ENCODE assay signal across 27 mouse cellular contexts in the genomic region with DNA sequence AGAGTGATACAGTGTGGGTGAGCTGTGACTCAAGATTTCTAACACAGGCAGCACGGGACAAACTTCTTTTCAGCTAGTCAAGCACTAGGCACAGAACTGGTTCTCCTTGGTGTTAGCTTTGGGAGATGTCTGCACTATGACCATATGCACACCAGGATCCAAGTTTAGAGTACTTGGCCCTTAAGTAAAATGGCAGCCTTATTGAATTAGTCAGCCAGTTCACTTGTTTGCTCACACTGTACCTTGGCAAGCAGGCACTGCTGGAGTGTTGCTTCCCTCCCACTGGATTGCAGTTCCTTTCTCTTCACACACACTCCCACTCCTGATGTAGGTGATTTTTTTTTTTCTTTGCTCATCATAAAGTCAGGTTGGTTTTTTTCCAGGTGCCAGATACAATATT. TPM values are rescaled to one million over a fixed set of nuclear protein-coding genes. Genes with fewer than 3 reads are reported as not detected.
DNase-seq lines count a peak whose midpoint lies in the region; ATAC-seq and TF ChIP-seq lines count a peak whose summit lies in the region.
"Had no signal": no experiment of that assay in that cellular context is flagged by ENCODE, and none has a peak within 500 bp of the region (broad histone marks: within the 10 kb centered on the region; RNA-seq: fewer than 3 reads in every experiment).

No protein-coding gene starts in this region.

- no peak for TF ChIP-seq POLR2A in lung, adult 2 months (IDR thresholded peaks at IDR 0.05; ENCODE audit: borderline replicate concordance, extremely low read depth, low read depth, low read length)

- no peak for TF ChIP-seq CTCF in lung, adult 2 months (IDR thresholded peaks at IDR 0.05; ENCODE audit: insufficient read depth, low read length)

- H3K4me1 ChIP-seq in lung, adult 2 months (ENCODE audit: control insufficient read depth, insufficient read depth, low read length) = peaks cover 13% of the 10 kb centered on the region
- no peaks in the 10 kb centered on the region for H3K4me1 ChIP-seq in hindbrain, embryonic 10.5 days (replicated peaks)
- H3K4me1 ChIP-seq: forebrain, embryonic 13.5 days; limb, embryonic 12.5 days; liver, embryonic 13.5 days; lung, embryonic 15.5 days; midbrain, embryonic 12.5 days; neural tube, embryonic 12.5 days had no signal

- H3K36me3 ChIP-seq in hindbrain, embryonic 10.5 days = peaks cover 38% of the 10 kb centered on the region

- H3K4me3 ChIP-seq in lung, adult 2 months (replicated peaks; ENCODE audit: extremely low read depth, low read depth, low read length) = no peak overlapping the region
- no peak overlapping the region for H3K4me3 ChIP-seq in hindbrain, embryonic 10.5 days
- H3K4me3 ChIP-seq: forebrain, embryonic 13.5 days; left cerebral cortex, adult 2 months; limb, embryonic 12.5 days; liver, embryonic 13.5 days; lung, embryonic 15.5 days; midbrain, embryonic 12.5 days; myocyte; neural tube, embryonic 12.5 days had no signal

- no peaks in the 10 kb centered on the region for H3K27me3 ChIP-seq in hindbrain, embryonic 10.5 days (ENCODE audit: insufficient read depth, poor library complexity, severe bottlenecking)
- H3K27me3 ChIP-seq: forebrain, embryonic 13.5 days; limb, embryonic 12.5 days; liver, embryonic 13.5 days; lung, embryonic 15.5 days; midbrain, embryonic 12.5 days; neural tube, embryonic 12.5 days had no signal

- ATAC-seq in megakaryocyte-erythroid progenitor cell, adult 5-6 weeks (replicated peaks; ENCODE audit: low FRiP score, low TSS enrichment, poor library complexity, severe bottlenecking) = no peak
- ATAC-seq: forebrain, embryonic 13.5 days; intestine, postnatal 0 days had no signal

- H3K9me3 ChIP-seq in hindbrain, embryonic 10.5 days = no peaks in the 10 kb centered on the region
- H3K9me3 ChIP-seq: forebrain, embryonic 13.5 days; G1E; limb, embryonic 12.5 days; liver, embryonic 13.5 days; lung, embryonic 15.5 days; midbrain, embryonic 12.5 days; neural tube, embryonic 12.5 days had no signal

- WGBS in lung, adult 2 months = 63% methylated on average over 1 of the region's 1 CpGs
- WGBS in hindbrain, embryonic 10.5 days = 94% methylated on average over 1 of the region's 1 CpGs

- peak; percentile 62 for DNase-seq in gastrocnemius, adult 18-20 months (ENCODE audit: low spot score)
- no peak for DNase-seq in gastrocnemius, postnatal 25 days
- DNase-seq in lung, adult 18-20 months = peak; percentile 68 to 77
- no peak for DNase-seq in lung, adult 2 months
- DNase-seq in lung, postnatal 10 days = peak; percentile 12
- peak; percentile 53 for DNase-seq in telencephalon, adult 2 months (ENCODE audit: low read depth, low spot score)
- DNase-seq in hindbrain, embryonic 10.5 days (ENCODE audit: low spot score) = no peak
- DNase-seq: adrenal gland, adult 8-10 months; cerebellum, adult 11-12 months; cerebellum, adult 9-11 months; heart, adult 18-20 months; heart, postnatal 4 days; kidney, postnatal 14 days; layer of hippocampus, adult 9-11 months; liver, embryonic 13.5 days had no signal

- H3K27ac ChIP-seq in hindbrain, embryonic 10.5 days = no peak overlapping the region
- H3K27ac ChIP-seq: forebrain, embryonic 13.5 days; hindbrain, embryonic 14.5 days; left cerebral cortex, adult 2 months; limb, embryonic 12.5 days; liver, embryonic 13.5 days; lung, embryonic 15.5 days; midbrain, embryonic 12.5 days; neural tube, embryonic 12.5 days had no signal

RNA-seq across cellular contexts. Expression of a gene that starts 35.8 kb away (rescaled TPM):
- 100 to 1,000 TPM; 169 to 186 TPM for total RNA-seq in gastrocnemius, adult 18-20 months (2021)
- 100 to 1,000 TPM; 142 to 177 TPM for total RNA-seq in gastrocnemius, postnatal 25 days (2021)
- polyA plus RNA-seq in lung, adult 2 months (2012; rRNA removed) = 43.8 and 48.3 TPM in 2 replicates
- 53.9 and 68.0 TPM in 2 replicates for total RNA-seq in megakaryocyte-erythroid progenitor cell, adult 5-6 weeks (2014; fragmentation: Nextera tagmentation)
- total RNA-seq in megakaryocyte-erythroid progenitor cell, adult 5-6 weeks (2017) = 113 and 117 TPM in 2 replicates
- polyA plus RNA-seq in hindbrain, embryonic 10.5 days (2016; fragmentation: Nextera tagmentation; extraction: Ambion mirVana) = 41.7 and 43.1 TPM in 2 replicates

RNA-seq across cellular contexts. Expression of a gene that starts 50.6 kb away (rescaled TPM):
- under 1 TPM in 1 of 2 experiments, not detected in 1; 0.55 TPM for total RNA-seq in gastrocnemius, adult 18-20 months (2021)
- under 1 TPM; 0.15 to 0.48 TPM for total RNA-seq in gastrocnemius, postnatal 25 days (2021)
- 3.0 and 3.6 TPM in 2 replicates for polyA plus RNA-seq in lung, adult 2 months (2012; rRNA removed)
- total RNA-seq in megakaryocyte-erythroid progenitor cell, adult 5-6 weeks (2014; fragmentation: Nextera tagmentation) = 35.7 and 49.8 TPM in 2 replicates
- 15.5 and 23.5 TPM in 2 replicates for total RNA-seq in megakaryocyte-erythroid progenitor cell, adult 5-6 weeks (2017)
- polyA plus RNA-seq in hindbrain, embryonic 10.5 days (2016; fragmentation: Nextera tagmentation; extraction: Ambion mirVana) = 1.3 and 1.4 TPM in 2 replicates
- total RNA-seq: gastrocnemius, adult 8-10 months; left cerebral cortex, adult 2 months had no signal
- polyA plus RNA-seq: G1E had no signal

Comparison
In these comparisons a context has a peak if more than half of its experiments do, and no peak if none do; other contexts are left out.
1. DNase-seq: peak in gastrocnemius, adult 18-20 months (single experiment), lung, adult 18-20 months (2 of 2), lung, postnatal 10 days (single experiment) and telencephalon, adult 2 months (single experiment); none in gastrocnemius, postnatal 25 days (single experiment), lung, adult 2 months (single experiment) and hindbrain, embryonic 10.5 days (single experiment).
2. RNA of a gene that starts 50.6 kb away (total RNA-seq): 15.5 to 49.8 TPM in megakaryocyte-erythroid progenitor cell, adult 5-6 weeks; 0.55 TPM in gastrocnemius, adult 18-20 months and 0.15 to 0.48 TPM in gastrocnemius, postnatal 25 days; every median in the first group is over 10 times any median in the second.